Mouse (Mus musculus): Measurements from ENCODE around the gene Ank2. TPM values are rescaled to one million over a fixed set of nuclear protein-coding genes. Genes with fewer than 3 reads are reported as not detected.

The Ank2 gene
- total RNA-seq, 2 experiments from 2014 or later: 969 to 1,019 TPM

DNA sequence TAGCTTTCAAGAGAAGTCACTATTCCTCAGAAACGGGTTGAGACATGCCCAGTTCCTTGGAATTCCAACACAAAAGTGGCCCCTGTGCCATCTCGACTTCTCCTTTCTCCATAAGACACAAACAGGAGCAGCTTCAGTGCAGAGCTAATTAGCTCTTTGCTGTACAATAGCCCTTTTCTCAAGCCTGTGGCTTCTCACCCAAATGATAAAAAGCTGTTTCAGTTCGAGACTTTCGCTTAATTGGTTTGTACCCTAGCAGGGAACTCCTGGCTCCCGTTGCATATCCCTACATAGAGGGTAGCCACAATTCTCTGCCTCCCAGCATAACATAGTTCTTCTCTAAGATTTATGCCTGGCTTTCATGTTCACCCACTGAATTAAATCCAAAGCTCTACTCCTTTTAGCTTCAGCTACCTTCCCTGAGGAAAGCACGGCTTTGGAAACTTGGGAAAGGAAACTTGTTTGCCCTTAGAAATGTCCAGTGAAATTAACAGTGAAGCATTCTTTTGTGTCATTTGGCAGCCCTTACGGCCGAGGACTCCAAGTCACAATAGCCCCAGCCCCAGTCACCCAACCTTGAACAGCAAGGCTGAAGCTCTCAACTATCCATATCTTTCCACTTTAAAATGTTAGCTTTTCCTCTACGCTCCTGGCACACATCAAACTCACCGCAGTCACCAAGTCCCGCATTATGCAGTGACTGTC, 123.0 kb downstream of the Ank2 start:
- no peak for DNase-seq (ENCODE audit: low spot score in 2 of 2)
- intact Hi-C loops (cut with DNase I): no loop called here

DNA sequence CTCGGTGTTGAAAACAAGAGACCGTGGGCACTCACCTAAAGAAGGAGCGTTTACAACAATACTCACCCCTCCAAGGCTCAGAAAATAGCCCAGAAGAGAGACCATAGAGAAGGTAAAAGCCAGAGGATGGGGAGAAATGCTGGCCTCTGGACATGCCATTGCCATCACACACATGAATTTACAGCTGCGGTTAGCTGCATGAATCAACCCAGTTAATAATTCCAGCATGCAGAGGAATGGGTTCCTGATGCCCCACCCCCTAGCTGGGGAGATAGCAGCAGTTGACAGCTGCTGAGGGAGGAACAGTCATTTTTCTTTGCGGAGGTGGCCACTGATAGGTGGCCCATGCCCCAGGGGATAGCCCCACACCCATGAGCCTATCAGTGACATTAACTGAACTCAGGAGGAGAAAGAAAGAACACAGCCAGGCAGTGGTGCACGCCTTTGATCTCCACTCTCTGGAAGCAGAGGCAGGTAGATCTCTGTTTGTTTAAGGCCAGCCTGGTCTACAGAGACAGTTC, 124.9 kb downstream of the Ank2 start:
- DNase-seq (ENCODE audit: low spot score in 2 of 2): no peak
- intact Hi-C loops (cut with DNase I): no loop called here

DNA sequence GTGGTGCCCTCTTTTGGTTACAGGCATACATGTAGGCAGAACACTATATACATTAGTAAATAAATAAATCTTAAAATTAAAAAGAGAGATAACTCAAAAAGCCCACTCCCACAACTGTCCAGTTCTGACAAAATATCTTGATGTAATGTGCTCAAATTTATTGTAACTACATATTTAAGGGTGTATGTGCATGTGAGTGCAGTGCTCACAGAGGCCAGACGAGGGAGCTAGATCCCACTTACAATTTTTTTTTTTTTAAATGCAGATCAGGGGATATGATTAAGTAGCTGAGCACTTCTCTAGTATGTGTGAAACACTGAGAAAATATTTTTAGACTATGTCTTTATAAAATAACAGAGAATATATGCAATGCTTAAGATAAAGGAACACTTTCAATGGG, 127.4 kb downstream of the Ank2 start:
- intact Hi-C loops (cut with DNase I): no loop called here

DNA sequence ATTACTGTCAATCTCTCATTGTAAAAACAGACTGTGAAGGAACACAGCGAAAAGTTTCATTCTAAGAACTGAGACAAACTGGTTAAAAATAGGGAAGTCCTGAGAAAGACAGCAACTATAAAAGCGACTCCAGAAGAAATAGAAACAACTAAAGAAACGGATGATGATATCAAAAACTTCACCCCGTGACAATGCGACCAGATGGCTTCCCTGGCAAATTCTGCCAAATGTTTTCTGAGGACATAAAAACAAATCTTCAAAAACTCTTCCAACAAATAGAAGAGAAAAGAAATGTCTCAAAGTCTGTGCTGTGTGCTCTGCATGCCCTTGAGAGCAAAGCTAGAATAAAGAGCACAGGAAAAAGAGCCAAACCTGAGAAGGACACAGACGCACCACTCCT, 129.6 kb downstream of the Ank2 start:
- intact Hi-C loops (cut with DNase I): no loop called here
- no peak for DNase-seq (ENCODE audit: low spot score in 2 of 2)

More for the DNA sequence above, 127.4 kb downstream of the Ank2 start:
- no peak for DNase-seq (ENCODE audit: low spot score in 2 of 2)

DNA sequence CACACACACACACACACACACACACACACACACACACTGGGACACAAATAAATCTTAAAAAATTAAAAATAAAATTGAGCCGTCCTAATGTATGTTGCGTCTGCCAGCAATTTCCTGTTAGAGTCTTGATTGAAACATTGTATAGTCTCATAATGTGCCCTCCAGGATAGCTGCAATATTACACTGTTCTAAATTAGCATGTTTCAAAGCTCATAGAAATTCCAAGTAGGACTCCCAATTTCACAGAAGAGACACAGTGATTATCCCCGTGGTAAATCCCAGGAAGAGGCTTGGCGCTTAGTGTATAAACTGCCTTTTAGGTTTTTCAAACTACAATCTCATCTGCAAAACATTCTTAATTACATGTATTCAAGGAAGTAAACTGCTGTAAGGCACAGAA, 131.7 kb downstream of the Ank2 start:
- intact Hi-C loops (cut with DNase I): no loop called here
- no peak for DNase-seq (ENCODE audit: low spot score in 2 of 2)

DNA sequence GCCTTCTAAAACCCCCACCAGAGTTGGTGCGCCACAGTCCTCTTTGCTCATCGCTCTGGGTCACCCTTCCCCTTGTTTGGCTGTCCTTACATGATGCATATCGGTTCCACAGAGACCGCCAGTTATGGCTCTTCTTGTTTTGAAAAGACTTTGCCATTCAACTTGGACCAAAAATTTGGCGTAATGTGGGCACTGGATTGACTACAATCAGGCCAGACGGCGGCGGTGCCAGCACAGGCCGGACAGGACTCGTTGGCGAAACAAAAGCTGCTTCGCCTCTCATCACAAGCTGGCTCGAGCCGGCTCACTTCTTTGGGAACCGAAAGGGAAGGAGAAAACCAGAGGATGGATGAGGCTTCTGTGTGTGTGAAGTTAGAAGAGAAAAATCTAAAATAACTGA, 135.6 kb downstream of the Ank2 start:
- intact Hi-C loops (cut with DNase I): loop anchor here (5.0 kb wide), 1 partner anchor 44 kb away; no protein-coding TSS in a partner anchor
- peak; percentile 40 to 54 for DNase-seq (ENCODE audit: low spot score in 2 of 2)

DNA sequence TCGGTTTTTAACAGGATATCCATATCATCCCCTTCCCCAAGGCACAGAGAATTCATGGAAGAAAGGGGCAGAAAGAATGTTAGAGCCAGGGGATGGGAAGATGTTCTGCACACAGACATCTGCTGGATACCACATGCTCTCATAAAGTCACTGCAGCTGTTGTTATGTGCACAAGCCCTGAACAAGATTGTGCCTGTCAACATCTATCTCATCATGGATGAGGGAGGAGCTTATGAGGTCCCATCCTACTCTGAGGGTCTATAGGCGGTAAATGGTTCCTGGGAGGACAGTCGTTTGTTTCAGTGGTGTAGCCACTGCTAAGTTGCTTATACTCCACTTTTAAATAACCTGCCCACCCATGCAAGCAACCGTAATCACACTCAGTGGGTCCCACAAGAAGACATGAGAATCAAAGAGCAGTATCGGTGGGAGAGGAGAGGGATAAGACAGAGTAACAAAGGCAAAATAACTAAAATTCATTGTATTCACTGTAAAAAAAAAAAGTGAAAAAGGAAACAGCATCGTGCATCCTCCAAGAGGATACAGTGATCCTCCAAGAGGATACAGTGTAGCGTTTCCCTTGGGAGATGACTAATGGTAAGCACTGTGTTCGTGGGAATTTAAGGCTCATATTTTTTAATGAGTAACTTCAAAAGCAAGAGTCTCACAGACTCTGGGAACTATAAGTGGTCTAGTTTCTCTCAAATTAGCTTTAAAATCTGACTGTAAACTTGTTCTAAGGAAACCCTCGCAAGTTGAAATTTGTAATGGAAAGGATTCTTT, 136.3 kb downstream of the Ank2 start:
- DNase-seq (ENCODE audit: low spot score in 2 of 2): no peak
- intact Hi-C loops (cut with DNase I): loop anchor here (5.0 kb wide), 1 partner anchor 44 kb away; no protein-coding TSS in a partner anchor

DNA sequence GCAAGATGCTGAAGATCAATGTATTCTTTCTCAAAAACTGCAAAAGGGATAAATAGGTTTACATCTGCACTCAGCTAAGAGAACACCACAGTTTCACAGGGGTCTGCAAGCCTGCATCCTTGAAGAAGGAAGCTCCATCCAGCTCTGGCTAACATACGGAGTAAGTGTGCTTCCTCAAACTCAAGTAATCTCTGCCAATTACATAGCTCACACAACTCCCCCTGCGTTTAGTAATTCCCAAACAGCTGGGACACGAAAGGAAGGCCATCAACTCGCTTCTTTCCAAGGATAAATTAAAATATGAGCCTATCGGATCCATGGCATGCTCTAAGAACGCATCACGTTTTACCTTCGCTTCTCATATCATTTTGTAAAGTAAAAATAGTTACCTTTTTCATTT, 137.3 kb downstream of the Ank2 start:
- intact Hi-C loops (cut with DNase I): loop anchor here (5.0 kb wide), 1 partner anchor 45 kb away; no protein-coding TSS in a partner anchor
- DNase-seq (ENCODE audit: low spot score in 2 of 2): no peak

DNA sequence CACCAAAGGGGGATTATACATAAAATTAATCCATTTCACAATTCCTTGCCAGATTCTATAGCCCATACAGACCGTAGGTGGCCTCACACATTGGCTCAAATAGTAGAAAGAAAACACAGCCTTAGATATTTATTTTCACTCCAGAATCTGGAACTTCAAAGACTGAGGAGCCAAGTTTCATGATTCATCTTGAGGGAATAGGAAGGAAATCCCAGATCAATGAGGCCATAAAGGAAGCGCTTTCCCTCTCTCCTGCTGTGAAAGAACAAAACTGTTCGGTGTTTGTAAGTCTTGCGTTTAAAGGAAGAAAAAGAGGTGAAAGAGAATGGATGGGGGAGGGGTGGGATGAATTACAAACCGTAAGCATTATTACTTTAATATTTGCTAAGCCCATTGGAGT, 137.8 kb downstream of the Ank2 start:
- intact Hi-C loops (cut with DNase I): loop anchor here (5.0 kb wide), 1 partner anchor 46 kb away; no protein-coding TSS in a partner anchor
- DNase-seq (ENCODE audit: low spot score in 2 of 2): no peak

DNA sequence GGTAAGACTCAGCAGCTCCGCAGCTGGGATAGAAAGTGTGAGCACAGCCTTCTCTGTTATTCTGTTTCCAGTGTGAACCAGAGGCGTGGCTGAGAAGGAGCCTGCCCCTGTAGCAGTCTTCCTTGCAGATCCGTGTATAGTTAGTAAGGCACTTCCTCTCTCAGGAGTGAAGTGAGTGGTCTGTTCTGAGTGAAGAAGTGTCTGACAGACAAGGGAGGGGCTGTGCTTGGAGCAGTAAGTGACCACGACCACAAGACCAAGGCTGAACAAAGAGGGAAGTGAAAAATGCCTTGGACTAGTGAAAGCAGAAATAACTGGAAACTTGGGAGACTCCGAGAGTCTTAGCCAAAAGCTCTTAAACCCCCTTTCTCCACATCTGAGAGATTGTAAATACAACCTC, 143.9 kb downstream of the Ank2 start:
- intact Hi-C loops (cut with DNase I): no loop called here
- no peak for DNase-seq (ENCODE audit: low spot score in 2 of 2)

DNA sequence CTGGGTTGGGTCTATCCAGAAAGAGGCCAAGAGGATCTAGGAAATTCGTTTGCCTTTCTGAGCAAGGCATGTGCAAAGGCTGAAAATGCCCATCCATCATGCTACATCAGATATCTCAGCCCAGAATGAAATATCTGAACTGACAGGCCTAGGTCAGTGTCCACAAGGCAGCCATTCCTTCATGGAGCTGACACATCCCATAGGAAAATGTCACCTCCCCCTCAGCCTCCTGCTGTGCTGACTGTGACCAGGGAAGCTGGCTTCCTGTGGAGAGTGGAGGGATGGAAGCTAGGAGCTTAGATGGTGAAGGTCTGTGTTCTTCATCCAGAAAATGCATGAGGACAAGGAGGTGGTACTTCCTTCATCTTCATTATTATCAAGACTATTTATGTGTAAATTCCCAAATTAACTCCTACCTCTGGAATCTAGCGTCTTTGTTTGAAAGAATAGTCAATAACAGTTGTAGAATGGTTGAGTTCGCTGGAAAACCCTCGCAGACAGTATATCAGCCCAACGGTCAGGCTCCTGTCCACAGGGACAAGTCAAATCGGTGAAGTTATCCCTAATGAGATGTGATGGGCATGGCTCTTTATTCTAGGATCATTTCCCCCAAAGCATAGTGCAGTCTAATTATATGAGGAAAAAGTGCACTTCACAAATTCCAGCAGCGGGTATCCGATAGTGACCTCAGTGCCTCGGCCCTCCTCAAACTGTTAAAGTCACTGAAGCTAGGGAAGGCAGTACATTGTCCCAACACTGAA, 148.4 kb downstream of the Ank2 start:
- no peak for DNase-seq (ENCODE audit: low spot score in 2 of 2)
- intact Hi-C loops (cut with DNase I): no loop called here

DNA sequence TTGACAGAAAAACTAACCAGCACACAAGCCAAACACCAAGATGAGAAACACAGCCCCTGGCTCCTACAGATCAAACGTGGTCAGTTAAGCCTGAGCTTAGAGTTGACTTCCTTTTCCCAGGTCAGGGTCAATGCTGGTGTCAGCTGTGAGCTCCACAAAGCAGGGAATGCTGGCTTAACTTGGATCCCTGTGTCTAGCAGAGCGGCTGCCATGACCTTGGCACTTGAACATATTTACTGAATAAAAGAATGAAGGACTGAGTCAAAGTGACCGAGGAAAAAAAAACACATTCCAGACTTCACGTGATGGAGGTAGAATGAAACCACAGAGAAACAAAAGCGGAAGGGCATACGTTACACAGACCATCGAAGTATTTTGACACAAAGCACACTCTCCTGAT, 150.2 kb downstream of the Ank2 start:
- no peak for DNase-seq (ENCODE audit: low spot score in 2 of 2)
- intact Hi-C loops (cut with DNase I): no loop called here

DNA sequence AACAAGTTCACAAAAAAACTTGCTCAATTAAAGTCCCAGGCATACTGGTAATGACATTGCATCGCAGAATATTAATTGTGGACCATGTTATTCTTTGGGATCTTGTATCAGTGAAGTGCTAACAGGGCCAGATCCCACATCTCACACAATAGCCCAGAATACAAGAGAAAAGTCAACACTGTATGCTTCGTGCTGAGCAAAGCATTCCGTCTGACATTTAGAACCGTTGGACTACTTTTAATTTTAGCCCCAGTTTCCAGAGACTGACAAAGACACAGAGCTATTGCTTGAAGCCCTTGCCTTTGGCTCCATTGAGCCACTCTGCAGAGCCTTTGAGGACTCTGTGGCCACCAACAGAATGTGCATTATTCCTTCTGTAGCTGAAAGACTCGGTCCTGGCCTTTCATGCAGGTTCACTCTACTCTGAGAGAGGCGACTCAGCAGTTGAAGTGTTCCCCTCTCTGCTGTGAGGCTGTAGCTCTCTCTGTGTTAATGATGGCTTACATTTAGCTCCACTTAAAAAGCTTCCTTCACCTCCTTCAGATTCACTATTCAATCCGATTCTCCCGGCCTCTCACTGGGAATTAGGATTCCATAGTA, 153.2 kb downstream of the Ank2 start:
- no peak for DNase-seq (ENCODE audit: low spot score in 2 of 2)
- intact Hi-C loops (cut with DNase I): no loop called here

DNA sequence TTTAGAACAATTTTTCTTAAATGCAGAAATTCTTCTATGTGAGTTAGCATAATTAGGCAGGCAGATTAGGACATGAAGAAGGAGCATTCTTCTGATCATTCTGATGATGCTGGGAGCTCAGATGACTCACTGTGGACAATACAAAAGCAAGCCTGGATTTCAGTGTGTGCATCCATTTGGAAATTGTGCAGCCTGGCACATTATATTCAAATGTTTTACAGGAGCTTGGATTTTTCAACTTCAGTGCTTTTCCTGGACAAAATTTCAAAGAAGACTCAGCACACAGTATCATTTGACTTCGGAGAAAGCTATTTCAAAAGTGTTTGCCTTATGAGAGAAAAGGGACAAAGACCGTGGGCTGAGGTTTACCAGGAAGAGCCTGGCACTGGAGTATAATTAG, 157.8 kb downstream of the Ank2 start:
- intact Hi-C loops (cut with DNase I): no loop called here
- no peak for DNase-seq (ENCODE audit: low spot score in 2 of 2)

DNA sequence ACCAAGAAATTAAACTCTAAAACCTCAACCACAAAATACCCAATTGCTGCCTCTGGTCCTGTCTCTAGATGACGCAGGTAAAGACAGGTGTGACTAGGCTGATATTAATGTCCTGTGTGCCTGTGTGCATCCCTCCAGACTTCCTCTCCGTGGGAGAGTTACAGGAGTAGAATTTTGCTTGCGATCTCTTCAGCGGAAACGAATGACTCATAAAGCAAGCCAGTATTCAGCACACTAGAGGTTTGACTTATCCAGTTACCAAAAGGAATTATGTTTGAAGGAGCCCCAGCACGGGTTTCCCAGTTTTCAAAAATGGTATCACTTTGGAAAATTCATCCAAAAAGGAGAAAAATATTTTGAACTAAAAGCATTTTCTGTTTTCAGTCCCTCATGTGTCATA, 164.3 kb downstream of the Ank2 start:
- DNase-seq (ENCODE audit: low spot score in 2 of 2): no peak

DNA sequence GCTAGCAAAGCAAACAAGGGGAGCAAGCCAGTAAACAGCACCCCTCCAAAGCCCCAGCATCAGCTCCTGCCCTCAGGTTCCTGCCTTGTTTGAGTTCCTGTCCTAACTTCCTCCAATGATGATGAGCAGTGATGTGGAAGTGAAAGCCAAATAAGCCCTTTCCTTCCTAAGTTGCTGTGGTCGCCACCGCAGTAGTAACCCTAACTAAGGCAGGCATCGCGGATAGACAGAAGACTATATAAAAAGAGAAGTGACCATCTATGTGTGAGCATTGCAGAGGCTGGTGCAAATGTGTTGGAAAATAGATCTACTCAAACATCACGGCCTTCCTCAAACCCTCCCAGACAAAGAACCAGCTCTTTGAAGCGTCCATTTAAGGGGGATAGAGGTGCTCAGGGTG, 167.6 kb downstream of the Ank2 start:
- no peak for DNase-seq (ENCODE audit: low spot score in 2 of 2)
- intact Hi-C loops (cut with DNase I): no loop called here

More for the DNA sequence above, 164.3 kb downstream of the Ank2 start:
- intact Hi-C loops (cut with DNase I): no loop called here

DNA sequence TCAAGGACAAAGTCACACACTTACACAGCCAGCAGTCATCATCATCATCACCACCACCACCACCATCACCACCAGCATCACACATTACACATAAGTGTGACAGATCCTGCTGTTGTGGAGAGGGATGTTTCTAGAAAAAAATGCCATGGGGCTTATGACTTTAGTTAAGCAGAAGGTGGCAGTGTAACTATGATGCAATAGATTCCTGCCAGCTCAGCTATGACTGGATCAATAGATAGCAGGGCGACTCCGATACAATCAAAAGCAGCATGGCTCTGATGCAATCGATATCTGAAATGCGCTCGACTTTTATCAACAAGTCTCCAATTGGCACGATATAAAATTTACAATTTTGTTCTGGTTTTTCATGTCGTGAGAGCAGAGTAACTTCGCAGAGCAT, 172.8 kb downstream of the Ank2 start:
- intact Hi-C loops (cut with DNase I): loop anchor here (5.0 kb wide), 1 partner anchor 81 kb away; no protein-coding TSS in a partner anchor
- no peak for DNase-seq (ENCODE audit: low spot score in 2 of 2)

DNA sequence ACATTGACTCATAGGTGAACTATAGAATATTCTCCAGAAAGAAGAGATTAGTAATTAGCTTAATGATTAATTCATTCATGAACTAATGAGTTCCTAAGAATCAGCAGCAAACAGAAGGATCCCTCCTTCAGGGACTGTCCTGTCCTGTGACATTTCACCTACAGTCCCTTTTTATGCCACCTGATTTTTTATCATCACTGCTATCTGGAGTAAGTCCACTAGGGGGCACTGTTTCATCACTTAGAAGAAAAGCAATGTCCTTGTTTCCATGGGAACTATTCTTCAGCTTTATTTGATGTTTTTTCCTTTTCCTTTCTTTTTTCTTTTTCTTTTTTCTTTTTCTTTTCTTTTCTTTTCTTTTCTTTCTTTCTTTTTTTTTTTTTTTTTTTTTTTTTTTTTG, 176.3 kb downstream of the Ank2 start:
- peak; percentile 72 to 77 for DNase-seq (ENCODE audit: low spot score in 2 of 2)
- intact Hi-C loops (cut with DNase I): loop anchor here (5.0 kb wide), 3 partner anchors 109 to 229 kb away; partner anchors contain the start of genes Larp7 and Zgrf1

DNA sequence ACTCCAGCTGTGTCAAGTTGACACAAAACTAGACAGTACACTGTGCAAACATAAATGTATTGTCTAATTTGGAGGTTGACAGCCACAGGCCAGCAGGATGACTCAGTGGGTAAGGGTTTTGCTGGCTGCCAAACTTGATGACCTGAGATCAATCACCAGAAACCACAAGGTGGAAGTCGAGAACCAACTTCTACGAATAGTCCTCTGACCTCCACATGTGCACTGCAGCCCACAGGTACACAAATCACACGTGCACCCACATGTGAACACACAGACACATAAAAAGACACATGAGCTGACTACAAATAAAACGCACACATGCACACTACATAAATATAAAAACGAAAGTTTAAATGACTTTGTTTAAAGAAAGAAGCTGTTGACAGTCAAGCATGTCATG, 177.5 kb downstream of the Ank2 start:
- no peak for DNase-seq (ENCODE audit: low spot score in 2 of 2)

More for the DNA sequence above, 177.5 kb downstream of the Ank2 start:
- intact Hi-C loops (cut with DNase I): loop anchor here (5.0 kb wide), 3 partner anchors 111 to 231 kb away; partner anchors contain the start of genes Larp7 and Zgrf1
